Mouse (Mus musculus) bone marrow macrophage, adult 2 months (primary cell): ENCODE measurements around the gene Mapk8ip3.

Source experiments
- CTCF ChIP-seq: IDR thresholded peaks from 2 replicates; pipeline ENCODE4 v1.5.1; 2012; ENCODE audit warnings: low read depth, mild to moderate bottlenecking, low read length, moderate library complexity
- POLR2A ChIP-seq: IDR thresholded peaks from 2 replicates; pipeline ENCODE4 v1.6.1; 2012; ENCODE audit warnings: mild to moderate bottlenecking, low read depth, low read length, borderline replicate concordance

- TF ChIP-seq CTCF (no peak), POLR2A (no peak)
Measured at GRCm38 (mm10) chr17:24858967-24859366, 77.8 kb downstream of the Mapk8ip3 start.
